Mouse (Mus musculus): Measurements from ENCODE around the gene Fnip1. TPM values are rescaled to one million over a fixed set of nuclear protein-coding genes. Genes with fewer than 3 reads are reported as not detected.

The Fnip1 gene
- polyA plus RNA-seq, 1 experiment from 2014 or later: 12.4 TPM

Other genes with a start within 250 kb of the Fnip1 start
- not detected in 2 replicates for gene Csf2, start 188.5 kb upstream of the Fnip1 start, polyA plus RNA-seq (2016; fragmentation: Nextera tagmentation; extraction: Ambion mirVana)
- gene Il3, start 170.9 kb upstream of the Fnip1 start, polyA plus RNA-seq (2016; fragmentation: Nextera tagmentation; extraction: Ambion mirVana): not detected in 2 replicates
- 3.7 and 4.5 TPM in 2 replicates for gene Acsl6, start 134.4 kb upstream of the Fnip1 start, polyA plus RNA-seq (2016; fragmentation: Nextera tagmentation; extraction: Ambion mirVana)
- gene Meikin, start 67.5 kb upstream of the Fnip1 start, polyA plus RNA-seq (2016; fragmentation: Nextera tagmentation; extraction: Ambion mirVana): not detected in 2 replicates
- 35.0 and 41.2 TPM in 2 replicates for gene Rapgef6, start 84.6 kb downstream of the Fnip1 start, polyA plus RNA-seq (2016; fragmentation: Nextera tagmentation; extraction: Ambion mirVana)